Comparison of ENCODE assay signal across 8 mouse cellular contexts in the genomic region with DNA sequence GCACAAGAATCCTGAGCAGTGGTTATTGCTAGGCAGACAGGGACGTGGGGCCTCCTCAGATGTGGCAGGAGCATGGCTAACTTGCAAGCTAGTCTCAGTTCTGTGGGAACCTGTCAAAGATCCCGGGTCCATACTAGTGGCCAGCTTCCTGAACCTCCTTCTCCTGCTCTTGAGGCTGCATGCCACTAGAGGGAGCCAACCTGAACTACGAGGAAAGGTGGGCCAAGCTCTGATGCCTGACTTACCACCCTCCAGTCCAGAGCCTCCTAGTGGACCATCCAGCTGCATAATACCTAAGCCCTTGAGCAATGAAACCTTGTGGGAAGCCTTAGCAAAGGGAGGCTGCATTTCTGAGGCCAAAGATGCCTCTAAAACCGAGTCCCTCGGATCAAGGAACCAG. TPM values are rescaled to one million over a fixed set of nuclear protein-coding genes. Genes with fewer than 3 reads are reported as not detected.
DNase-seq lines count a peak whose midpoint lies in the region; ATAC-seq and TF ChIP-seq lines count a peak whose summit lies in the region.

No protein-coding gene starts in this region.

- no peak overlapping the region for H3K4me3 ChIP-seq in hindbrain, embryonic 10.5 days
- H3K4me3 ChIP-seq in hindbrain, embryonic 13.5 days: no peak overlapping the region
- no peak overlapping the region for H3K4me3 ChIP-seq in intestine, postnatal 0 days (ENCODE audit: low read depth, low read length)
- H3K4me3 ChIP-seq in liver, adult 2 months (ENCODE audit: insufficient read depth, low read depth, low read length): no peak overlapping the region
- H3K4me3 ChIP-seq in neural tube, embryonic 11.5 days (ENCODE audit: low read depth, low read length): no peak overlapping the region

- no peak for ATAC-seq in hindbrain, embryonic 13.5 days (ENCODE audit: low FRiP score)
- peak; percentile 19; the same call in 1 of the 2 replicates for ATAC-seq in intestine, postnatal 0 days
- no peak for ATAC-seq in neural tube, embryonic 11.5 days (ENCODE audit: insufficient read depth, low FRiP score, low TSS enrichment)

- H3K4me2 ChIP-seq in hindbrain, embryonic 13.5 days: no peak overlapping the region
- H3K4me2 ChIP-seq in intestine, postnatal 0 days (replicated peaks; ENCODE audit: low read depth): no peak overlapping the region
- H3K4me2 ChIP-seq in neural tube, embryonic 11.5 days (ENCODE audit: low read depth): no peak overlapping the region

- DNase-seq in hindbrain, embryonic 10.5 days (ENCODE audit: low spot score): peak; percentile 74
- peak; percentile 63 for DNase-seq in cerebellum, adult 8-10 months
- peak; percentile 33 to 41 for DNase-seq in gastrocnemius, adult 8-10 months (ENCODE audit: low spot score in 2 of 2)
- peak; percentile 36 for DNase-seq in liver, adult 2 months (ENCODE audit: extremely low read depth, low read depth, low spot score)
- peak; percentile 75 for DNase-seq in neural tube, embryonic 11.5 days (ENCODE audit: low spot score)
- peak; percentile 89 for DNase-seq in splenic B cell, adult 2 months (ENCODE audit: low read depth, low spot score)

- WGBS in hindbrain, embryonic 10.5 days: 27% methylated on average over 5 of the region's 5 CpGs
- 32% methylated on average over 5 of the region's 5 CpGs for WGBS in hindbrain, embryonic 13.5 days
- 29% methylated on average over 5 of the region's 5 CpGs for WGBS in intestine, postnatal 0 days
- 42% methylated on average over 5 of the region's 5 CpGs for WGBS in liver, adult 2 months
- 33% methylated on average over 5 of the region's 5 CpGs for WGBS in neural tube, embryonic 11.5 days

- H3K36me3 ChIP-seq in hindbrain, embryonic 10.5 days: peaks cover 69% of the 10 kb centered on the region
- peaks cover 58% of the 10 kb centered on the region for H3K36me3 ChIP-seq in hindbrain, embryonic 13.5 days
- H3K36me3 ChIP-seq in intestine, postnatal 0 days (ENCODE audit: control insufficient read depth, insufficient read depth): peaks cover 52% of the 10 kb centered on the region
- no peaks in the 10 kb centered on the region for H3K36me3 ChIP-seq in liver, adult 2 months (ENCODE audit: control insufficient read depth, insufficient read depth, low read length)
- peaks cover 2% of the 10 kb centered on the region; the same call in 1 of the 2 replicates for H3K36me3 ChIP-seq in neural tube, embryonic 11.5 days (ENCODE audit: control insufficient read depth, insufficient read depth, low read length)
- H3K36me3 ChIP-seq in splenic B cell, adult 2 months (ENCODE audit: control insufficient read depth, insufficient read depth, low read length, poor library complexity, severe bottlenecking): peaks cover 10% of the 10 kb centered on the region

- H3K9ac ChIP-seq in hindbrain, embryonic 13.5 days: no peak overlapping the region
- H3K9ac ChIP-seq in intestine, postnatal 0 days (ENCODE audit: low read depth, low read length): no peak overlapping the region
- no peak overlapping the region for H3K9ac ChIP-seq in liver, adult 2 months (ENCODE audit: low read depth, low read length)
- H3K9ac ChIP-seq in neural tube, embryonic 11.5 days (ENCODE audit: low read length): no peak overlapping the region

- peak; percentile 96 for TF ChIP-seq CTCF in intestine, postnatal 0 days (IDR thresholded peaks at IDR 0.05; ENCODE audit: low read depth)
- TF ChIP-seq CTCF in liver, adult 2 months (IDR thresholded peaks at IDR 0.05; ENCODE audit: low read depth, low read length): peak; percentile 90

- TF ChIP-seq POLR2A in liver, adult 2 months (IDR thresholded peaks at IDR 0.05; ENCODE audit: extremely low read depth, insufficient read depth, low read length): no peak

- no peaks in the 10 kb centered on the region for H3K9me3 ChIP-seq in hindbrain, embryonic 10.5 days
- H3K9me3 ChIP-seq in hindbrain, embryonic 13.5 days: no peaks in the 10 kb centered on the region
- no peaks in the 10 kb centered on the region for H3K9me3 ChIP-seq in intestine, postnatal 0 days (ENCODE audit: control insufficient read depth)
- H3K9me3 ChIP-seq in neural tube, embryonic 11.5 days (ENCODE audit: control insufficient read depth, low read length): no peaks in the 10 kb centered on the region

- H3K27ac ChIP-seq in hindbrain, embryonic 10.5 days: no peak overlapping the region
- no peak overlapping the region for H3K27ac ChIP-seq in hindbrain, embryonic 13.5 days
- no peak overlapping the region for H3K27ac ChIP-seq in intestine, postnatal 0 days (ENCODE audit: low read depth, low read length)
- H3K27ac ChIP-seq in liver, adult 2 months (replicated peaks; ENCODE audit: insufficient read depth, low read depth, low read length): no peak overlapping the region
- H3K27ac ChIP-seq in neural tube, embryonic 11.5 days (ENCODE audit: low read depth, low read length): no peak overlapping the region

- no peaks in the 10 kb centered on the region for H3K27me3 ChIP-seq in hindbrain, embryonic 10.5 days (ENCODE audit: insufficient read depth, poor library complexity, severe bottlenecking)
- no peaks in the 10 kb centered on the region for H3K27me3 ChIP-seq in hindbrain, embryonic 13.5 days
- no peaks in the 10 kb centered on the region for H3K27me3 ChIP-seq in intestine, postnatal 0 days (replicated peaks; ENCODE audit: control insufficient read depth, insufficient read depth, low read length)
- H3K27me3 ChIP-seq in liver, adult 2 months (ENCODE audit: control insufficient read depth, insufficient read depth, low read length): no peaks in the 10 kb centered on the region
- H3K27me3 ChIP-seq in neural tube, embryonic 11.5 days (ENCODE audit: control insufficient read depth, insufficient read depth, low read length): no peaks in the 10 kb centered on the region
- H3K27me3 ChIP-seq in splenic B cell, adult 2 months (ENCODE audit: control insufficient read depth, insufficient read depth, low read length, poor library complexity, severe bottlenecking): no peaks in the 10 kb centered on the region

- no peaks in the 10 kb centered on the region for H3K79me2 ChIP-seq in liver, adult 2 months (ENCODE audit: control insufficient read depth, insufficient read depth, low read length)

- peaks cover 12% of the 10 kb centered on the region for H3K4me1 ChIP-seq in hindbrain, embryonic 10.5 days (replicated peaks)
- H3K4me1 ChIP-seq in hindbrain, embryonic 13.5 days (replicated peaks): peaks cover 18% of the 10 kb centered on the region
- no peaks in the 10 kb centered on the region for H3K4me1 ChIP-seq in intestine, postnatal 0 days (replicated peaks; ENCODE audit: control insufficient read depth, insufficient read depth, low read length)
- peaks cover 3% of the 10 kb centered on the region; the same call in 1 of the 2 replicates for H3K4me1 ChIP-seq in liver, adult 2 months (ENCODE audit: control insufficient read depth, insufficient read depth, low read length)
- no peaks in the 10 kb centered on the region for H3K4me1 ChIP-seq in neural tube, embryonic 11.5 days (ENCODE audit: control insufficient read depth, insufficient read depth, low read length)

RNA-seq across cellular contexts. Expression of a gene that starts 21.5 kb away (rescaled TPM):
- 135 and 138 TPM in 2 replicates for polyA plus RNA-seq in hindbrain, embryonic 10.5 days (2016; fragmentation: Nextera tagmentation; extraction: Ambion mirVana)
- 104 TPM in 2 replicates for polyA plus RNA-seq in hindbrain, embryonic 13.5 days (2015; fragmentation: Nextera tagmentation; extraction: Ambion mirVana)
- 10 to 100 TPM in 3 of 4 experiments, 1 to 10 TPM in 1; 10.0 to 10.9 (median 10.3) TPM for total RNA-seq in gastrocnemius, adult 8-10 months (2022)
- 84.5 and 87.9 TPM in 2 replicates for polyA plus RNA-seq in intestine, postnatal 0 days (2015; fragmentation: Nextera tagmentation; extraction: Ambion mirVana)
- total RNA-seq in liver, adult 2 months (2014; rRNA removed): 17.9 and 19.3 TPM in 2 replicates
- 17.9 and 19.9 TPM in 2 replicates for polyA plus RNA-seq in liver, adult 2 months (2012; rRNA removed)
- 119 TPM in 2 replicates for polyA plus RNA-seq in neural tube, embryonic 11.5 days (2014; fragmentation: Nextera tagmentation; extraction: Ambion mirVana)

RNA-seq across cellular contexts. Expression of a gene that starts 25.5 kb away (rescaled TPM):
- polyA plus RNA-seq in hindbrain, embryonic 10.5 days (2016; fragmentation: Nextera tagmentation; extraction: Ambion mirVana): 15.3 and 15.9 TPM in 2 replicates
- 5.4 and 5.9 TPM in 2 replicates for polyA plus RNA-seq in hindbrain, embryonic 13.5 days (2015; fragmentation: Nextera tagmentation; extraction: Ambion mirVana)
- 1 to 10 TPM; 6.4 to 7.6 (median 6.7) TPM for total RNA-seq in gastrocnemius, adult 8-10 months (2022)
- polyA plus RNA-seq in intestine, postnatal 0 days (2015; fragmentation: Nextera tagmentation; extraction: Ambion mirVana): 3.3 and 3.5 TPM in 2 replicates
- total RNA-seq in liver, adult 2 months (2014; rRNA removed): 1.9 and 2.2 TPM in 2 replicates
- polyA plus RNA-seq in liver, adult 2 months (2012; rRNA removed): 2.0 and 2.4 TPM in 2 replicates
- polyA plus RNA-seq in neural tube, embryonic 11.5 days (2014; fragmentation: Nextera tagmentation; extraction: Ambion mirVana): 10.8 and 11.2 TPM in 2 replicates

Comparison
In these comparisons a context has a peak if more than half of its experiments do, and no peak if none do; other contexts are left out.
1. DNase-seq: peak in every context shown above with its lines; median percentile 89 in splenic B cell, adult 2 months; 75 in neural tube, embryonic 11.5 days; 74 in hindbrain, embryonic 10.5 days; 63 in cerebellum, adult 8-10 months; 37 in gastrocnemius, adult 8-10 months; 36 in liver, adult 2 months.